8 mouse cellular contexts compared by ENCODE assay signal in genomic region chr17:34093199-34093874, GRCm38 (mm10). TPM values are rescaled to one million over a fixed set of nuclear protein-coding genes. Genes with fewer than 3 reads are reported as not detected.
DNase-seq lines count a peak whose midpoint lies in the region; ATAC-seq and TF ChIP-seq lines count a peak whose summit lies in the region.

No protein-coding gene starts in this region.

- peak; percentile 41; the same call in 1 of the 2 replicates for ATAC-seq in forebrain, embryonic 12.5 days (ENCODE audit: low FRiP score)
- no peak for ATAC-seq in forebrain, embryonic 14.5 days
- peak; percentile 55; the same call in 1 of the 2 replicates for ATAC-seq in midbrain, embryonic 11.5 days (ENCODE audit: low FRiP score)
- no peak for ATAC-seq in midbrain, embryonic 16.5 days
- ATAC-seq in limb, embryonic 13.5 days (ENCODE audit: low FRiP score, low read depth), result peak; percentile 83
- no peak for ATAC-seq in activated CD4-positive, CD25-positive, alpha-beta regulatory T cell, adult 4 months
- no peak for ATAC-seq in forebrain, postnatal 0 days

- no peaks in the 10 kb centered on the region for H3K9me3 ChIP-seq in forebrain, embryonic 12.5 days
- H3K9me3 ChIP-seq in forebrain, embryonic 14.5 days (replicated peaks; ENCODE audit: control insufficient read depth, low read length), result no peaks in the 10 kb centered on the region
- no peaks in the 10 kb centered on the region for H3K9me3 ChIP-seq in midbrain, embryonic 11.5 days (ENCODE audit: control insufficient read depth, low read length)
- no peaks in the 10 kb centered on the region for H3K9me3 ChIP-seq in midbrain, embryonic 16.5 days (replicated peaks; ENCODE audit: control insufficient read depth, low read length, poor library complexity, severe bottlenecking)
- H3K9me3 ChIP-seq in limb, embryonic 13.5 days, result no peaks in the 10 kb centered on the region
- no peaks in the 10 kb centered on the region for H3K9me3 ChIP-seq in forebrain, postnatal 0 days (ENCODE audit: low read length)

- H3K27me3 ChIP-seq in forebrain, embryonic 12.5 days, result peaks cover 5% of the 10 kb centered on the region; the same call in 1 of the 2 replicates
- H3K27me3 ChIP-seq in forebrain, embryonic 14.5 days (replicated peaks; ENCODE audit: control insufficient read depth, insufficient read depth, low read length), result no peaks in the 10 kb centered on the region
- no peaks in the 10 kb centered on the region for H3K27me3 ChIP-seq in midbrain, embryonic 11.5 days (ENCODE audit: control insufficient read depth, insufficient read depth, low read length)
- no peaks in the 10 kb centered on the region for H3K27me3 ChIP-seq in midbrain, embryonic 16.5 days (ENCODE audit: control insufficient read depth, insufficient read depth, low read depth, low read length)
- H3K27me3 ChIP-seq in limb, embryonic 13.5 days, result no peaks in the 10 kb centered on the region
- no peaks in the 10 kb centered on the region for H3K27me3 ChIP-seq in forebrain, postnatal 0 days (ENCODE audit: insufficient read depth, low read length)

- no peak for DNase-seq in forebrain, embryonic 14.5 days (ENCODE audit: low spot score)
- DNase-seq in midbrain, embryonic 11.5 days (ENCODE audit: low spot score, missing footprints), result peak; percentile 85
- DNase-seq in thymus, postnatal 14 days, result peak; percentile 73
- no peak for DNase-seq in forebrain, postnatal 0 days

- no peak overlapping the region for H3K4me2 ChIP-seq in forebrain, embryonic 12.5 days
- H3K4me2 ChIP-seq in forebrain, embryonic 14.5 days (ENCODE audit: low read length), result no peak overlapping the region
- H3K4me2 ChIP-seq in midbrain, embryonic 11.5 days, result no peak overlapping the region
- no peak overlapping the region for H3K4me2 ChIP-seq in midbrain, embryonic 16.5 days (ENCODE audit: low read length)
- peak overlapping the region; percentile 43 for H3K4me2 ChIP-seq in limb, embryonic 13.5 days (replicated peaks)
- no peak overlapping the region for H3K4me2 ChIP-seq in forebrain, postnatal 0 days (ENCODE audit: low read depth)

- H3K4me1 ChIP-seq in forebrain, embryonic 12.5 days, result peaks cover 7% of the 10 kb centered on the region; the same call in 1 of the 2 replicates
- H3K4me1 ChIP-seq in forebrain, embryonic 14.5 days (ENCODE audit: control insufficient read depth, insufficient read depth, low read length), result no peaks in the 10 kb centered on the region
- 0 out of 2 replicates have a peak, but pooled peaks cover 3% of the 10 kb centered on the region for H3K4me1 ChIP-seq in midbrain, embryonic 11.5 days (ENCODE audit: control insufficient read depth, insufficient read depth, low read length)
- no peaks in the 10 kb centered on the region for H3K4me1 ChIP-seq in midbrain, embryonic 16.5 days (ENCODE audit: control insufficient read depth, insufficient read depth, low read length)
- H3K4me1 ChIP-seq in limb, embryonic 13.5 days, result peaks cover 6% of the 10 kb centered on the region
- no peaks in the 10 kb centered on the region for H3K4me1 ChIP-seq in forebrain, postnatal 0 days (ENCODE audit: insufficient read depth)

- H3K4me3 ChIP-seq in forebrain, embryonic 12.5 days (replicated peaks), result no peak overlapping the region
- no peak overlapping the region for H3K4me3 ChIP-seq in forebrain, embryonic 14.5 days (ENCODE audit: low read depth, low read length)
- no peak overlapping the region for H3K4me3 ChIP-seq in midbrain, embryonic 11.5 days (ENCODE audit: low read depth, low read length)
- H3K4me3 ChIP-seq in midbrain, embryonic 16.5 days (ENCODE audit: low read depth, low read length), result no peak overlapping the region
- peak overlapping the region; percentile 12; the same call in 1 of the 2 replicates for H3K4me3 ChIP-seq in limb, embryonic 13.5 days
- H3K4me3 ChIP-seq in forebrain, postnatal 0 days (ENCODE audit: low read depth, low read length), result no peak overlapping the region

- no peak overlapping the region; the same call in 1 of the 2 replicates for H3K9ac ChIP-seq in forebrain, embryonic 12.5 days
- no peak overlapping the region for H3K9ac ChIP-seq in forebrain, embryonic 14.5 days (ENCODE audit: low read length)
- no peak overlapping the region for H3K9ac ChIP-seq in midbrain, embryonic 11.5 days (ENCODE audit: low read length)
- H3K9ac ChIP-seq in midbrain, embryonic 16.5 days (ENCODE audit: low read depth, low read length), result no peak overlapping the region
- no peak overlapping the region for H3K9ac ChIP-seq in limb, embryonic 13.5 days
- H3K9ac ChIP-seq in forebrain, postnatal 0 days, result no peak overlapping the region

- WGBS in forebrain, embryonic 12.5 days, result 45% methylated on average over 7 of the region's 7 CpGs
- 39% methylated on average over 7 of the region's 7 CpGs for WGBS in forebrain, embryonic 14.5 days
- WGBS in midbrain, embryonic 11.5 days, result 29% methylated on average over 7 of the region's 7 CpGs
- 39% methylated on average over 7 of the region's 7 CpGs for WGBS in midbrain, embryonic 16.5 days
- WGBS in limb, embryonic 13.5 days, result 27% methylated on average over 7 of the region's 7 CpGs
- 34% methylated on average over 7 of the region's 7 CpGs for WGBS in forebrain, postnatal 0 days

- H3K36me3 ChIP-seq in forebrain, embryonic 12.5 days (replicated peaks), result no peaks in the 10 kb centered on the region
- H3K36me3 ChIP-seq in forebrain, embryonic 14.5 days (ENCODE audit: control insufficient read depth, insufficient read depth, low read length), result no peaks in the 10 kb centered on the region
- H3K36me3 ChIP-seq in midbrain, embryonic 11.5 days (ENCODE audit: control insufficient read depth, insufficient read depth, low read length), result no peaks in the 10 kb centered on the region
- H3K36me3 ChIP-seq in midbrain, embryonic 16.5 days (ENCODE audit: control insufficient read depth, insufficient read depth, low read length), result no peaks in the 10 kb centered on the region
- no peaks in the 10 kb centered on the region for H3K36me3 ChIP-seq in limb, embryonic 13.5 days
- H3K36me3 ChIP-seq in forebrain, postnatal 0 days (ENCODE audit: insufficient read depth), result no peaks in the 10 kb centered on the region

- no peak overlapping the region for H3K27ac ChIP-seq in forebrain, embryonic 12.5 days
- no peak overlapping the region for H3K27ac ChIP-seq in forebrain, embryonic 14.5 days (ENCODE audit: low read depth, low read length)
- H3K27ac ChIP-seq in midbrain, embryonic 11.5 days (ENCODE audit: low read depth, low read length), result no peak overlapping the region
- H3K27ac ChIP-seq in midbrain, embryonic 16.5 days (ENCODE audit: low read length), result no peak overlapping the region
- H3K27ac ChIP-seq in limb, embryonic 13.5 days, result no peak overlapping the region
- no peak overlapping the region for H3K27ac ChIP-seq in forebrain, postnatal 0 days (ENCODE audit: low read depth, low read length)

- no peak for TF ChIP-seq CTCF in forebrain, postnatal 0 days (IDR thresholded peaks at IDR 0.05; ENCODE audit: low read depth)

RNA-seq across cellular contexts. Expression of gene H2-Oa, which starts 1.2 kb away (rescaled TPM):
- 0.27 and 0.41 TPM in 2 replicates for polyA plus RNA-seq in forebrain, embryonic 12.5 days (2016; fragmentation: Nextera tagmentation; extraction: Ambion mirVana)
- 0.22 TPM in 1 of 2 replicates, not detected in the other for polyA plus RNA-seq in forebrain, embryonic 14.5 days (2014; fragmentation: Nextera tagmentation; extraction: Ambion mirVana)
- 0.19 and 0.33 TPM in 2 replicates for polyA plus RNA-seq in midbrain, embryonic 11.5 days (2014; fragmentation: Nextera tagmentation; extraction: Ambion mirVana)
- polyA plus RNA-seq in midbrain, embryonic 16.5 days (2015; fragmentation: Nextera tagmentation; extraction: Ambion mirVana), result 0.16 TPM in 1 of 2 replicates, not detected in the other
- 0.55 and 0.65 TPM in 2 replicates for polyA plus RNA-seq in limb, embryonic 13.5 days (2015; fragmentation: Nextera tagmentation; extraction: Ambion mirVana)
- polyA plus RNA-seq in activated CD4-positive, CD25-positive, alpha-beta regulatory T cell, adult 4 months (2017; shearing (Covaris generic)), result 10 to 100 TPM; 42.9 to 45.4 TPM
- total RNA-seq in forebrain, postnatal 0 days (2014; rRNA removed), result not detected in 2 replicates
- polyA plus RNA-seq in forebrain, postnatal 0 days (2015; fragmentation: Nextera tagmentation; extraction: Ambion mirVana), result 0.13 TPM in 1 of 2 replicates, not detected in the other

RNA-seq across cellular contexts. Expression of gene H2-DMa, which starts 26.0 kb away (rescaled TPM):
- polyA plus RNA-seq in forebrain, embryonic 12.5 days (2016; fragmentation: Nextera tagmentation; extraction: Ambion mirVana), result 9.1 and 9.6 TPM in 2 replicates
- polyA plus RNA-seq in forebrain, embryonic 14.5 days (2014; fragmentation: Nextera tagmentation; extraction: Ambion mirVana), result 11.0 and 11.6 TPM in 2 replicates
- 8.0 and 9.5 TPM in 2 replicates for polyA plus RNA-seq in midbrain, embryonic 11.5 days (2014; fragmentation: Nextera tagmentation; extraction: Ambion mirVana)
- polyA plus RNA-seq in midbrain, embryonic 16.5 days (2015; fragmentation: Nextera tagmentation; extraction: Ambion mirVana), result 22.5 and 22.7 TPM in 2 replicates
- polyA plus RNA-seq in limb, embryonic 13.5 days (2015; fragmentation: Nextera tagmentation; extraction: Ambion mirVana), result 14.2 and 15.6 TPM in 2 replicates
- polyA plus RNA-seq in activated CD4-positive, CD25-positive, alpha-beta regulatory T cell, adult 4 months (2017; shearing (Covaris generic)), result 100 to 1,000 TPM; 152 to 211 TPM
- total RNA-seq in forebrain, postnatal 0 days (2014; rRNA removed), result 21.5 and 25.7 TPM in 2 replicates
- 19.2 and 23.5 TPM in 2 replicates for polyA plus RNA-seq in forebrain, postnatal 0 days (2015; fragmentation: Nextera tagmentation; extraction: Ambion mirVana)

RNA-seq across cellular contexts. Expression of gene Brd2, which starts 29.1 kb away (rescaled TPM):
- 138 and 146 TPM in 2 replicates for polyA plus RNA-seq in forebrain, embryonic 12.5 days (2016; fragmentation: Nextera tagmentation; extraction: Ambion mirVana)
- 118 and 137 TPM in 2 replicates for polyA plus RNA-seq in forebrain, embryonic 14.5 days (2014; fragmentation: Nextera tagmentation; extraction: Ambion mirVana)
- polyA plus RNA-seq in midbrain, embryonic 11.5 days (2014; fragmentation: Nextera tagmentation; extraction: Ambion mirVana), result 98.7 and 99.2 TPM in 2 replicates
- polyA plus RNA-seq in midbrain, embryonic 16.5 days (2015; fragmentation: Nextera tagmentation; extraction: Ambion mirVana), result 117 and 126 TPM in 2 replicates
- polyA plus RNA-seq in limb, embryonic 13.5 days (2015; fragmentation: Nextera tagmentation; extraction: Ambion mirVana), result 132 and 133 TPM in 2 replicates
- 100 to 1,000 TPM in 1 of 2 experiments, 10 to 100 TPM in 1; 99.8 to 116 TPM for polyA plus RNA-seq in activated CD4-positive, CD25-positive, alpha-beta regulatory T cell, adult 4 months (2017; shearing (Covaris generic))
- total RNA-seq in forebrain, postnatal 0 days (2014; rRNA removed), result 191 and 219 TPM in 2 replicates
- polyA plus RNA-seq in forebrain, postnatal 0 days (2015; fragmentation: Nextera tagmentation; extraction: Ambion mirVana), result 122 and 129 TPM in 2 replicates

RNA-seq across cellular contexts. Expression of gene H2-DMb2, which starts 49.8 kb away (rescaled TPM):
- not detected in 2 replicates for polyA plus RNA-seq in forebrain, embryonic 12.5 days (2016; fragmentation: Nextera tagmentation; extraction: Ambion mirVana)
- polyA plus RNA-seq in forebrain, embryonic 14.5 days (2014; fragmentation: Nextera tagmentation; extraction: Ambion mirVana), result 0.18 and 0.36 TPM in 2 replicates
- not detected in 2 replicates for polyA plus RNA-seq in midbrain, embryonic 11.5 days (2014; fragmentation: Nextera tagmentation; extraction: Ambion mirVana)
- polyA plus RNA-seq in midbrain, embryonic 16.5 days (2015; fragmentation: Nextera tagmentation; extraction: Ambion mirVana), result 0.49 and 0.53 TPM in 2 replicates
- polyA plus RNA-seq in limb, embryonic 13.5 days (2015; fragmentation: Nextera tagmentation; extraction: Ambion mirVana), result 0.15 and 0.38 TPM in 2 replicates
- 10 to 100 TPM in 1 of 2 experiments, 1 to 10 TPM in 1; 4.8 to 19.7 TPM for polyA plus RNA-seq in activated CD4-positive, CD25-positive, alpha-beta regulatory T cell, adult 4 months (2017; shearing (Covaris generic))
- 2.2 and 2.4 TPM in 2 replicates for total RNA-seq in forebrain, postnatal 0 days (2014; rRNA removed)
- polyA plus RNA-seq in forebrain, postnatal 0 days (2015; fragmentation: Nextera tagmentation; extraction: Ambion mirVana), result 0.72 and 1.0 TPM in 2 replicates

RNA-seq across cellular contexts. Expression of gene Col11a2, which starts 54.1 kb away (rescaled TPM):
- 1.4 and 2.5 TPM in 2 replicates for polyA plus RNA-seq in forebrain, embryonic 12.5 days (2016; fragmentation: Nextera tagmentation; extraction: Ambion mirVana)
- polyA plus RNA-seq in forebrain, embryonic 14.5 days (2014; fragmentation: Nextera tagmentation; extraction: Ambion mirVana), result 0.95 and 1.6 TPM in 2 replicates
- 0.52 and 1.4 TPM in 2 replicates for polyA plus RNA-seq in midbrain, embryonic 11.5 days (2014; fragmentation: Nextera tagmentation; extraction: Ambion mirVana)
- 3.6 and 4.4 TPM in 2 replicates for polyA plus RNA-seq in midbrain, embryonic 16.5 days (2015; fragmentation: Nextera tagmentation; extraction: Ambion mirVana)
- 46.3 and 56.6 TPM in 2 replicates for polyA plus RNA-seq in limb, embryonic 13.5 days (2015; fragmentation: Nextera tagmentation; extraction: Ambion mirVana)
- polyA plus RNA-seq in activated CD4-positive, CD25-positive, alpha-beta regulatory T cell, adult 4 months (2017; shearing (Covaris generic)), result under 1 TPM; 0.07 to 0.20 TPM
- total RNA-seq in forebrain, postnatal 0 days (2014; rRNA removed), result 10.2 and 28.0 TPM in 2 replicates
- polyA plus RNA-seq in forebrain, postnatal 0 days (2015; fragmentation: Nextera tagmentation; extraction: Ambion mirVana), result 1.2 and 2.1 TPM in 2 replicates

Comparison
In these comparisons a context has a peak if more than half of its experiments do, and no peak if none do; other contexts are left out.
1. ATAC-seq: peak in forebrain, embryonic 12.5 days (single experiment), midbrain, embryonic 11.5 days (single experiment) and limb, embryonic 13.5 days (single experiment); none in forebrain, embryonic 14.5 days (single experiment), midbrain, embryonic 16.5 days (single experiment), activated CD4-positive, CD25-positive, alpha-beta regulatory T cell, adult 4 months (single experiment) and forebrain, postnatal 0 days (single experiment).
2. DNase-seq: peak in midbrain, embryonic 11.5 days (single experiment) and thymus, postnatal 14 days (single experiment); none in forebrain, embryonic 14.5 days (single experiment) and forebrain, postnatal 0 days (single experiment).
3. RNA of gene H2-Oa, which starts 1.2 kb away (polyA plus RNA-seq): 42.9 to 45.4 TPM in activated CD4-positive, CD25-positive, alpha-beta regulatory T cell, adult 4 months; 0.55 to 0.65 TPM in limb, embryonic 13.5 days, 0.27 to 0.41 TPM in forebrain, embryonic 12.5 days, 0.19 to 0.33 TPM in midbrain, embryonic 11.5 days, 0.22 TPM in forebrain, embryonic 14.5 days, 0.16 TPM in midbrain, embryonic 16.5 days and 0.13 TPM in forebrain, postnatal 0 days; every median in the first group is over 10 times any median in the second.